Mouse (Mus musculus) G1E (cell line): Measurements from ENCODE around the gene Enoph1.

Experiments used
- CTCF ChIP-seq: IDR thresholded peaks from 2 replicates; pipeline ENCODE4 v1.5.1; 2012; ENCODE audit warnings: low read depth, low read length, inconsistent platforms, mixed read lengths
- GATA1 ChIP-seq: IDR thresholded peaks from 2 replicates; pipeline ENCODE4 v1.6.1; 2012; ENCODE audit warnings: borderline replicate concordance, low read length, inconsistent platforms, mixed read lengths
- GATA2 ChIP-seq: IDR thresholded peaks from 2 replicates; pipeline ENCODE4 v1.6.1; 2012; ENCODE audit warnings: low read depth, low read length, inconsistent platforms, borderline replicate concordance
- POLR2AphosphoS5 ChIP-seq: IDR thresholded peaks from 2 replicates; pipeline ENCODE4 v1.6.1; 2012; ENCODE audit warnings: low read depth, low read length, inconsistent platforms; ENCODE audit not compliant: insufficient replicate concordance

- no peak for TF ChIP-seq CTCF
- no peak for TF ChIP-seq GATA1
- no peak for TF ChIP-seq GATA2
- TF ChIP-seq POLR2AphosphoS5: no peak
These were observed 3.6 kb downstream of the Enoph1 start for GRCm38 (mm10) chr5:100043361-100043760.
